Mouse (Mus musculus) lung, embryonic 15.5 days (tissue): ENCODE measurements around the gene Erich4. TPM values are rescaled to one million over a fixed set of nuclear protein-coding genes. Genes with fewer than 3 reads are reported as not detected.

Source experiments
- ATAC-seq: fragments of 200-750 bp; cut with Nextera tagmentation; 2 replicates; pipeline ENCODE4 v1.8.0; 2017; ENCODE audit warnings: moderate number of reproducible peaks, borderline replicate concordance; ENCODE audit not compliant: low FRiP score, low TSS enrichment; ENCODE audit errors: extremely low read depth
- H3K27ac ChIP-seq: fragments of 300-500 bp; sonication (generic); 2 replicates; pipeline ENCODE4 v1.5.1; 2015; ENCODE audit warnings: moderate library complexity, mild to moderate bottlenecking, inconsistent platforms
- H3K27me3 ChIP-seq: fragments of 300-500 bp; sonication (generic); 2 replicates; pipeline ENCODE4 v1.6.1; 2015; ENCODE audit warnings: inconsistent platforms
- H3K36me3 ChIP-seq: fragments of 300-500 bp; sonication (generic); 2 replicates; pipeline ENCODE4 v1.6.1; 2015; ENCODE audit warnings: inconsistent platforms
- H3K4me1 ChIP-seq: fragments of 300-500 bp; sonication (generic); 2 replicates; pipeline ENCODE4 v1.6.1; 2015; ENCODE audit warnings: inconsistent platforms
- H3K4me2 ChIP-seq: fragments of 300-500 bp; sonication (generic); 2 replicates; pipeline ENCODE4 v1.6.1; 2015; ENCODE audit warnings: inconsistent platforms, mild to moderate bottlenecking, moderate library complexity
- H3K4me3 ChIP-seq: fragments of 300-500 bp; sonication (generic); 2 replicates; pipeline ENCODE4 v1.5.1; 2015; ENCODE audit warnings: mild to moderate bottlenecking, inconsistent platforms
- H3K9ac ChIP-seq: fragments of 300-500 bp; sonication (generic); 2 replicates; pipeline ENCODE4 v1.6.1; 2015; ENCODE audit warnings: inconsistent platforms
- H3K9me3 ChIP-seq: fragments of 300-500 bp; sonication (generic); 2 replicates; pipeline ENCODE4 v1.6.1; 2016; ENCODE audit warnings: inconsistent platforms
- WGBS: fragments of 180-500 bp; shearing (Covaris S2); methylation state at CpG from one replicate; pipeline ENCODE4 v1.1.7; 2015; 5-methylcytosine and 5-hydroxymethylcytosine counted together
- polyA plus RNA-seq: library from polyadenylated mRNA; unstranded; fragments of >200 nt; fragmentation: Nextera tagmentation; extraction: Ambion mirVana; gene quantifications from 2 replicates; pipeline ENCODE4 v1.2.1, GENCODE M21; 2015

Gene Erich4
- polyA plus RNA-seq, 1 experiment from 2014 or later, result not detected

DNA sequence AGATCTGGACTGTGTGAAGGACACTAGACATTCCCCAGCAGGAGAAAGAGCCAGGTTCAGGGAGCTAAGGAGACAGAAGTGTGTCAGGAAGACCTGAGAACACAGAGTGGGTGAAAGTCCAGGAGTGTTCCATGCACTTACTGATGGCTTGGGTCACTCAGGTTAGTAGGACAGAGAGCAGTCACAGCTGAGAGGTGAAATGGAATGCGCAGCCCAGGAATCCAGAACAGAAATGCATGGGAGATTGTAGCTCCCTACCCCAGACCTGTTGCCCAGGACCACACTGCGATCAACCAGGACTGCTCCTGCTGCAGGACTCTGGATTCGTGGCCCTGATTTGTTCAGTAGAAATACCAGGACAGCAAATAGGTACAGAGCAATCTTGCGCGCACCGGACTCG lies 47.0 kb downstream of the Erich4 start:
- no peaks in the 10 kb centered on the region for H3K9me3 ChIP-seq
- 97% methylated on average over 7 of the region's 7 CpGs for WGBS
- H3K27me3 ChIP-seq, result no peaks in the 10 kb centered on the region

More for the DNA sequence above, 47.0 kb downstream of the Erich4 start:
- H3K36me3 ChIP-seq, result no peaks in the 10 kb centered on the region
- H3K4me3 ChIP-seq, result no peak overlapping the region
- no peak overlapping the region for H3K27ac ChIP-seq
- no peak overlapping the region for H3K4me2 ChIP-seq
- no peaks in the 10 kb centered on the region for H3K4me1 ChIP-seq
- ATAC-seq, result no peak
- H3K9ac ChIP-seq, result no peak overlapping the region

Other genes starting within 250 kb of the Erich4 start
- 0.52 and 0.57 TPM in 2 replicates for gene Cnfn, start 246.2 kb downstream of the Erich4 start, polyA plus RNA-seq
- gene Lipe, start 217.2 kb downstream of the Erich4 start, polyA plus RNA-seq, result 9.3 and 9.4 TPM in 2 replicates
- gene Cxcl17, start 203.0 kb downstream of the Erich4 start, polyA plus RNA-seq, result 0.21 and 0.34 TPM in 2 replicates
- 5.3 and 5.8 TPM in 2 replicates for gene Ceacam1, start 138.3 kb downstream of the Erich4 start, polyA plus RNA-seq
- gene Ceacam2, start 76.0 kb downstream of the Erich4 start, polyA plus RNA-seq, result 0.08 and 0.16 TPM in 2 replicates
- gene Dmac2, start 3.5 kb upstream of the Erich4 start, polyA plus RNA-seq, result 31.5 and 34.6 TPM in 2 replicates
- gene B3gnt8, start 10.8 kb upstream of the Erich4 start, polyA plus RNA-seq, result 9.9 and 11.4 TPM in 2 replicates
- 55.9 and 57.0 TPM in 2 replicates for gene Bckdha, start 43.1 kb upstream of the Erich4 start, polyA plus RNA-seq
- 75.7 and 78.7 TPM in 2 replicates for gene Exosc5, start 43.3 kb upstream of the Erich4 start, polyA plus RNA-seq
- gene Tmem91, start 59.3 kb upstream of the Erich4 start, polyA plus RNA-seq, result 2.1 and 2.6 TPM in 2 replicates
- gene B9d2, start 64.9 kb upstream of the Erich4 start, polyA plus RNA-seq, result 26.8 and 30.9 TPM in 2 replicates
- gene Tgfb1, start 71.1 kb upstream of the Erich4 start, polyA plus RNA-seq, result 2.9 and 3.5 TPM in 2 replicates
- gene Ccdc97, start 103.2 kb upstream of the Erich4 start, polyA plus RNA-seq, result 18.2 and 19.2 TPM in 2 replicates
- 56.9 and 58.5 TPM in 2 replicates for gene Hnrnpul1, start 138.9 kb upstream of the Erich4 start, polyA plus RNA-seq
- gene Axl, start 172.8 kb upstream of the Erich4 start, polyA plus RNA-seq, result 53.7 and 56.5 TPM in 2 replicates
- gene Cyp2s1, start 201.0 kb upstream of the Erich4 start, polyA plus RNA-seq, result 10.7 and 11.4 TPM in 2 replicates